In genomic region chr4:45949109-45949848, GRCm38 (mm10) we compare ENCODE assay signal across 9 mouse cellular contexts. TPM values are rescaled to one million over a fixed set of nuclear protein-coding genes. Genes with fewer than 3 reads are reported as not detected.
DNase-seq lines count a peak whose midpoint lies in the region; ATAC-seq and TF ChIP-seq lines count a peak whose summit lies in the region.
"Had no signal": no experiment of that assay in that cellular context is flagged by ENCODE, and none has a peak within 500 bp of the region (broad histone marks: within the 10 kb centered on the region; RNA-seq: fewer than 3 reads in every experiment).

No protein-coding gene starts in this region.

- no peak for TF ChIP-seq POLR2A in bone marrow, adult 2 months (IDR thresholded peaks at IDR 0.05; ENCODE audit: borderline replicate concordance, control insufficient read depth, low read depth, low read length)

- ATAC-seq in liver, embryonic 12.5 days: no peak
- ATAC-seq in liver, embryonic 11.5 days (replicated peaks; ENCODE audit: low FRiP score): no peak
- ATAC-seq in erythroid progenitor cell, adult 5-6 weeks (replicated peaks; ENCODE audit: low FRiP score, poor library complexity, severe bottlenecking): no peak
- ATAC-seq in midbrain, embryonic 14.5 days (ENCODE audit: low FRiP score, low TSS enrichment): no peak
- no peak for ATAC-seq in midbrain, embryonic 11.5 days (ENCODE audit: low FRiP score)

- H3K4me1 ChIP-seq in liver, embryonic 12.5 days: 0 out of 2 replicates have a peak, but pooled peaks cover 8% of the 10 kb centered on the region
- H3K4me1 ChIP-seq in liver, embryonic 11.5 days (replicated peaks; ENCODE audit: control insufficient read depth, insufficient read depth, low read length): no peaks in the 10 kb centered on the region; the same call in 1 of the 2 replicates
- H3K4me1 ChIP-seq in bone marrow, adult 2 months (ENCODE audit: control insufficient read depth, insufficient read depth, low read length): peaks cover 10% of the 10 kb centered on the region
- H3K4me1 ChIP-seq in midbrain, embryonic 14.5 days (ENCODE audit: control insufficient read depth, insufficient read depth, low read length): no peaks in the 10 kb centered on the region
- no peaks in the 10 kb centered on the region for H3K4me1 ChIP-seq in midbrain, embryonic 11.5 days (ENCODE audit: control insufficient read depth, insufficient read depth, low read length)

- no peaks in the 10 kb centered on the region for H3K9me3 ChIP-seq in liver, embryonic 12.5 days (replicated peaks)
- no peaks in the 10 kb centered on the region for H3K9me3 ChIP-seq in liver, embryonic 11.5 days (ENCODE audit: control insufficient read depth, low read length)
- no peaks in the 10 kb centered on the region for H3K9me3 ChIP-seq in midbrain, embryonic 14.5 days (ENCODE audit: control insufficient read depth, low read length)
- H3K9me3 ChIP-seq in midbrain, embryonic 11.5 days (ENCODE audit: control insufficient read depth, low read length): no peaks in the 10 kb centered on the region
- H3K9me3 ChIP-seq: limb, embryonic 12.5 days had no signal

- WGBS in liver, embryonic 12.5 days (ENCODE audit: insufficient replicate concordance): 30% methylated on average over 7 of the region's 7 CpGs
- WGBS in liver, embryonic 11.5 days: 61% methylated on average over 7 of the region's 7 CpGs
- WGBS in bone marrow, adult 2 months: 21% methylated on average over 7 of the region's 7 CpGs
- WGBS in midbrain, embryonic 14.5 days: 90% methylated on average over 7 of the region's 7 CpGs
- WGBS in midbrain, embryonic 11.5 days: 79% methylated on average over 7 of the region's 7 CpGs

- no peak overlapping the region for H3K4me3 ChIP-seq in liver, embryonic 12.5 days
- H3K4me3 ChIP-seq in liver, embryonic 11.5 days (ENCODE audit: low read depth, low read length): no peak overlapping the region
- H3K4me3 ChIP-seq in bone marrow, adult 2 months (replicated peaks; ENCODE audit: control insufficient read depth, low read depth, low read length): peak overlapping the region; percentile 59
- H3K4me3 ChIP-seq in midbrain, embryonic 14.5 days (replicated peaks; ENCODE audit: low read depth, low read length): no peak overlapping the region
- H3K4me3 ChIP-seq in midbrain, embryonic 11.5 days (ENCODE audit: low read depth, low read length): no peak overlapping the region
- H3K4me3 ChIP-seq: limb, embryonic 12.5 days had no signal

- DNase-seq in liver, embryonic 11.5 days (ENCODE audit: low spot score): no peak
- DNase-seq in lung, postnatal 10 days: peak; percentile 58
- DNase-seq in midbrain, embryonic 14.5 days: no peak
- no peak for DNase-seq in midbrain, embryonic 11.5 days (ENCODE audit: low spot score, missing footprints)
- DNase-seq: thymus, postnatal 36 days had no signal

- no peak overlapping the region for H3K9ac ChIP-seq in liver, embryonic 12.5 days
- no peak overlapping the region for H3K9ac ChIP-seq in liver, embryonic 11.5 days (ENCODE audit: low read depth, low read length)
- H3K9ac ChIP-seq in midbrain, embryonic 14.5 days (replicated peaks; ENCODE audit: low read length): no peak overlapping the region
- no peak overlapping the region for H3K9ac ChIP-seq in midbrain, embryonic 11.5 days (ENCODE audit: low read length)
- H3K9ac ChIP-seq: limb, embryonic 12.5 days had no signal

- TF ChIP-seq CTCF in bone marrow, adult 2 months (IDR thresholded peaks at IDR 0.05; ENCODE audit: control insufficient read depth, insufficient read depth, low read length): no peak

- no peaks in the 10 kb centered on the region for H3K36me3 ChIP-seq in liver, embryonic 12.5 days
- H3K36me3 ChIP-seq in liver, embryonic 11.5 days (ENCODE audit: control insufficient read depth, insufficient read depth, low read length): no peaks in the 10 kb centered on the region
- no peaks in the 10 kb centered on the region for H3K36me3 ChIP-seq in midbrain, embryonic 14.5 days (ENCODE audit: control insufficient read depth, insufficient read depth, low read length)
- no peaks in the 10 kb centered on the region for H3K36me3 ChIP-seq in midbrain, embryonic 11.5 days (ENCODE audit: control insufficient read depth, insufficient read depth, low read length)
- H3K36me3 ChIP-seq: limb, embryonic 12.5 days had no signal

- H3K4me2 ChIP-seq in liver, embryonic 12.5 days: no peak overlapping the region
- no peak overlapping the region for H3K4me2 ChIP-seq in liver, embryonic 11.5 days
- no peak overlapping the region for H3K4me2 ChIP-seq in midbrain, embryonic 14.5 days (ENCODE audit: low read length)
- no peak overlapping the region for H3K4me2 ChIP-seq in midbrain, embryonic 11.5 days
- H3K4me2 ChIP-seq: limb, embryonic 12.5 days had no signal

- 0 out of 2 replicates have a peak, but pooled peaks cover 5% of the 10 kb centered on the region for H3K27me3 ChIP-seq in liver, embryonic 12.5 days (replicated peaks)
- no peaks in the 10 kb centered on the region for H3K27me3 ChIP-seq in liver, embryonic 11.5 days (replicated peaks; ENCODE audit: control insufficient read depth, insufficient read depth, low read length)
- no peaks in the 10 kb centered on the region for H3K27me3 ChIP-seq in midbrain, embryonic 14.5 days (ENCODE audit: control insufficient read depth, insufficient read depth, low read length)
- no peaks in the 10 kb centered on the region for H3K27me3 ChIP-seq in midbrain, embryonic 11.5 days (ENCODE audit: control insufficient read depth, insufficient read depth, low read length)
- H3K27me3 ChIP-seq: limb, embryonic 12.5 days had no signal

- H3K27ac ChIP-seq in liver, embryonic 12.5 days: 0 out of 2 replicates have a peak overlapping the region, but pooled peaks have one; percentile 17
- no peak overlapping the region for H3K27ac ChIP-seq in liver, embryonic 11.5 days (ENCODE audit: low read depth, low read length)
- peak overlapping the region; percentile 91 for H3K27ac ChIP-seq in bone marrow, adult 2 months (ENCODE audit: control insufficient read depth, insufficient read depth, low read depth, low read length, poor library complexity)
- no peak overlapping the region for H3K27ac ChIP-seq in midbrain, embryonic 14.5 days (replicated peaks; ENCODE audit: low read depth, low read length)
- H3K27ac ChIP-seq in midbrain, embryonic 11.5 days (ENCODE audit: low read depth, low read length): no peak overlapping the region
- H3K27ac ChIP-seq: limb, embryonic 12.5 days had no signal

RNA-seq across cellular contexts. Expression of gene Tdrd7, which starts 15.9 kb away (rescaled TPM):
- 6.5 and 9.8 TPM in 2 replicates for polyA plus RNA-seq in liver, embryonic 12.5 days (2016; fragmentation: Nextera tagmentation; extraction: Ambion mirVana)
- polyA plus RNA-seq in liver, embryonic 11.5 days (2014; fragmentation: Nextera tagmentation; extraction: Ambion mirVana): 6.1 and 7.9 TPM in 2 replicates
- polyA plus RNA-seq in bone marrow, adult 2 months (2011; ENCODE audit: insufficient read depth, insufficient read length, low replicate concordance, missing spikeins): 8.6 and 15.2 TPM in 2 replicates
- total RNA-seq in erythroid progenitor cell, adult 5-6 weeks (2015; ENCODE audit: low replicate concordance): 38.1 and 45.8 TPM in 2 replicates
- 8.7 and 10.7 TPM in 2 replicates for total RNA-seq in erythroid progenitor cell, adult 5-6 weeks (2017; ENCODE audit: low replicate concordance)
- 18.8 and 24.7 TPM in 2 replicates for polyA plus RNA-seq in midbrain, embryonic 14.5 days (2014; fragmentation: Nextera tagmentation; extraction: Ambion mirVana)
- 10.9 and 11.8 TPM in 2 replicates for polyA plus RNA-seq in midbrain, embryonic 11.5 days (2014; fragmentation: Nextera tagmentation; extraction: Ambion mirVana)

RNA-seq across cellular contexts. Expression of gene Ccdc180, which starts 59.2 kb away (rescaled TPM):
- polyA plus RNA-seq in liver, embryonic 12.5 days (2016; fragmentation: Nextera tagmentation; extraction: Ambion mirVana): 0.12 and 0.13 TPM in 2 replicates
- polyA plus RNA-seq in liver, embryonic 11.5 days (2014; fragmentation: Nextera tagmentation; extraction: Ambion mirVana): 0.04 and 0.10 TPM in 2 replicates
- 1.0 and 1.4 TPM in 2 replicates for polyA plus RNA-seq in bone marrow, adult 2 months (2011; ENCODE audit: insufficient read depth, insufficient read length, low replicate concordance, missing spikeins)
- not detected in 2 replicates for total RNA-seq in erythroid progenitor cell, adult 5-6 weeks (2015; ENCODE audit: low replicate concordance)
- 0.23 TPM in 1 of 2 replicates, not detected in the other for total RNA-seq in erythroid progenitor cell, adult 5-6 weeks (2017; ENCODE audit: low replicate concordance)
- 0.07 and 0.14 TPM in 2 replicates for polyA plus RNA-seq in midbrain, embryonic 14.5 days (2014; fragmentation: Nextera tagmentation; extraction: Ambion mirVana)
- polyA plus RNA-seq in midbrain, embryonic 11.5 days (2014; fragmentation: Nextera tagmentation; extraction: Ambion mirVana): 0.08 TPM in 1 of 2 replicates, not detected in the other
- polyA plus RNA-seq: limb, embryonic 12.5 days had no signal

Comparison
In these comparisons a context has a peak if more than half of its experiments do, and no peak if none do; other contexts are left out.
1. H3K27ac ChIP-seq: peak in liver, embryonic 12.5 days (single experiment) and bone marrow, adult 2 months (single experiment); none in liver, embryonic 11.5 days (single experiment), midbrain, embryonic 14.5 days (single experiment) and midbrain, embryonic 11.5 days (single experiment).